Mouse (Mus musculus) midbrain, embryonic 12.5 days (tissue): ENCODE data around the gene Rundc1. TPM values are rescaled to one million over a fixed set of nuclear protein-coding genes. Genes with fewer than 3 reads are reported as not detected.

Source experiments
- ATAC-seq: fragments of 200-750 bp; cut with Nextera tagmentation; 2 replicates; pipeline ENCODE4 v1.8.0; 2017; ENCODE audit warnings: low read depth, moderate TSS enrichment, moderate library complexity; ENCODE audit not compliant: low FRiP score
- H3K27ac ChIP-seq: fragments of 300-500 bp; sonication (generic); replicated peaks from 2 replicates; pipeline ENCODE4 v1.5.1; 2016; ENCODE audit warnings: mild to moderate bottlenecking
- H3K27me3 ChIP-seq: fragments of 300-500 bp; sonication (generic); 2 replicates; pipeline ENCODE4 v1.6.1; 2016; ENCODE audit warnings: mild to moderate bottlenecking
- H3K36me3 ChIP-seq: fragments of 300-500 bp; sonication (generic); 2 replicates; pipeline ENCODE4 v1.6.1; 2016
- H3K4me1 ChIP-seq: fragments of 300-500 bp; sonication (generic); 2 replicates; pipeline ENCODE4 v1.6.1; 2016
- H3K4me2 ChIP-seq: fragments of 300-500 bp; sonication (generic); replicated peaks from 2 replicates; pipeline ENCODE4 v1.6.1; 2016; ENCODE audit warnings: mild to moderate bottlenecking, moderate library complexity
- H3K4me3 ChIP-seq: fragments of 300-500 bp; sonication (generic); 2 replicates; pipeline ENCODE4 v1.5.1; 2016; ENCODE audit warnings: mild to moderate bottlenecking
- H3K9ac ChIP-seq: fragments of 300-500 bp; sonication (generic); replicated peaks from 2 replicates; pipeline ENCODE4 v1.6.1; 2016; ENCODE audit warnings: mild to moderate bottlenecking, moderate library complexity
- H3K9me3 ChIP-seq: fragments of 300-500 bp; sonication (generic); 2 replicates; pipeline ENCODE4 v1.6.1; 2016; ENCODE audit warnings: mild to moderate bottlenecking
- WGBS: fragments of 180-500 bp; shearing (Covaris S2); methylation state at CpG from one replicate; pipeline ENCODE4 v1.1.7; 2016; 5-methylcytosine and 5-hydroxymethylcytosine counted together
- microRNA-seq: library from miRNA; unstranded; fragments of <30 nt; microRNA quantifications from one replicate; pipeline ENCODE4, GENCODE M21; 2017
- polyA plus RNA-seq: library from polyadenylated mRNA; unstranded; fragments of >200 nt; fragmentation: Nextera tagmentation; extraction: Ambion mirVana; gene quantifications from 2 replicates; pipeline ENCODE4 v1.2.1, GENCODE M21; 2016

Gene Rundc1
- polyA plus RNA-seq, 1 experiment from 2014 or later, result 30.2 TPM

DNA sequence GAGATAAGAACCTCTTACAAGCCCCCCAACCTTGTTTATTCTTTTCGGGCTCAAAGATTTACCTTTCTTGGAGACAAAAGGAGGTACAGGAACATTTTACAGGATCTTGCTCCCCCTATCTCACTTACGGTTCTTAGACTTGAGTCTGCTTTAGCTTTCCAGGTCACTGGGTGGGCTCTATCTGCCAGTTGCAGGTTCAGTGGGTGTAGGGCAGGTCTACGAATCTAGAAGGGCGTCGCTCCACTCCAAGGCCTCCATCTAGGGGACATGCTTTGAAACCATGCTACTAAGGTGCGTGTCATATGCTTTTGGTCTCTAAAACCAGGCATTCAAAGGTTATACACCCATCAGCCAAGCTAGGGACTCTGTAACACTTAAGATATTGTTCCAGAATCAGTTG, 59.4 kb downstream of the Rundc1 start:
- H3K36me3 ChIP-seq, result peaks cover 14% of the 10 kb centered on the region; the same call in 1 of the 2 replicates
- H3K4me3 ChIP-seq, result no peak overlapping the region
- peak overlapping the region; percentile 82 for H3K27ac ChIP-seq
- no peaks in the 10 kb centered on the region for H3K9me3 ChIP-seq
- no peak for ATAC-seq
- H3K27me3 ChIP-seq, result no peaks in the 10 kb centered on the region
- peaks cover 38% of the 10 kb centered on the region for H3K4me1 ChIP-seq
- H3K9ac ChIP-seq, result no peak overlapping the region
- WGBS, result 68% methylated on average over 6 of the region's 6 CpGs
- no peak overlapping the region for H3K4me2 ChIP-seq

DNA sequence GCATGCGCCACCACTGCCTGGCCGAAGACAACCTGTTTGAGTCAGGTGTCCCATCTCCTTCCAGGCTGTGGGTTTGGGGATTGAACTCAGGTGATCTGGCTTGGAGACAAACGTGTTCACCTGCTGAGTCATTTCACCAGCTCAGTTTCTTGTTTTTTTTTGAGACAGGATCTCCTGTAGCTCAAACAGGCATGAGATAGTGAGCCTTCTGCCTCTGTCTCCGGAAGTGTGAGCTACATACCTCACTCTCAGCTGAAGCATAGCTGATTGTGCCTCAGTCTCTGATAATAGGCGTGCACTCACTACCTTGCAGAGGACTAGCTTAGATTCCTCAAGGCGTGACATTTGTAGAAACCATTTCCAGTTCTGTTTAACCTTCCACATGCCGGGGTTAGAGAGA, 59.9 kb downstream of the Rundc1 start:
- Histone ChIP-seq H3K36me3 (peaks cover 18% of the 10 kb centered on the region; the same call in 1 of the 2 replicates), H3K27me3 (no peaks in the 10 kb centered on the region), H3K4me2 (no peak overlapping the region), H3K9me3 (no peaks in the 10 kb centered on the region), H3K27ac (peak overlapping the region; percentile 82), H3K9ac (no peak overlapping the region), H3K4me1 (peaks cover 32% of the 10 kb centered on the region), H3K4me3 (no peak overlapping the region)
- 89% methylated on average over 7 of the region's 7 CpGs for WGBS
- ATAC-seq, result no peak

Small RNA genes within 50 kb of the gene (microRNA-seq; reads per million reads assigned to microRNA genes)
- not detected for gene Mir6929

Other genes starting within 250 kb of the Rundc1 start
- 0.10 and 0.17 TPM in 2 replicates for gene Ccr10, start 249.6 kb upstream of the Rundc1 start, polyA plus RNA-seq
- 12.6 and 14.4 TPM in 2 replicates for gene Ezh1, start 198.6 kb upstream of the Rundc1 start, polyA plus RNA-seq
- 70.3 and 76.3 TPM in 2 replicates for gene Ramp2, start 179.1 kb upstream of the Rundc1 start, polyA plus RNA-seq
- gene Vps25, start 171.4 kb upstream of the Rundc1 start, polyA plus RNA-seq, result 101 and 102 TPM in 2 replicates
- 7.8 and 10.2 TPM in 2 replicates for gene Wnk4, start 164.5 kb upstream of the Rundc1 start, polyA plus RNA-seq
- 1.3 and 1.6 TPM in 2 replicates for gene Cntd1, start 146.1 kb upstream of the Rundc1 start, polyA plus RNA-seq
- 196 and 198 TPM in 2 replicates for gene Coa3, start 146.0 kb upstream of the Rundc1 start, polyA plus RNA-seq
- gene Becn1, start 122.8 kb upstream of the Rundc1 start, polyA plus RNA-seq, result 162 and 173 TPM in 2 replicates
- gene Psme3, start 108.9 kb upstream of the Rundc1 start, polyA plus RNA-seq, result 163 and 180 TPM in 2 replicates
- gene Aoc2, start 100.0 kb upstream of the Rundc1 start, polyA plus RNA-seq, result 2.1 and 3.1 TPM in 2 replicates
- not detected in 2 replicates for gene Aoc3, start 94.5 kb upstream of the Rundc1 start, polyA plus RNA-seq
- not detected in 2 replicates for gene G6pc, start 57.5 kb upstream of the Rundc1 start, polyA plus RNA-seq
- gene Aarsd1, start 7.5 kb upstream of the Rundc1 start, polyA plus RNA-seq, result 90.8 and 91.0 TPM in 2 replicates
- 5.6 and 7.8 TPM in 2 replicates for gene Gm27029, start 289 bp upstream of the Rundc1 start, polyA plus RNA-seq
- gene Ptges3l, start 248 bp downstream of the Rundc1 start, polyA plus RNA-seq, result 2.3 and 3.1 TPM in 2 replicates
- gene Rpl27, start 17.2 kb downstream of the Rundc1 start, polyA plus RNA-seq, result 310 and 319 TPM in 2 replicates
- gene Ifi35, start 23.3 kb downstream of the Rundc1 start, polyA plus RNA-seq, result 3.0 and 3.9 TPM in 2 replicates
- 89.5 and 92.3 TPM in 2 replicates for gene Rnd2, start 39.9 kb downstream of the Rundc1 start, polyA plus RNA-seq
- 69.3 and 73.0 TPM in 2 replicates for gene Vat1, start 41.1 kb downstream of the Rundc1 start, polyA plus RNA-seq
- gene Brca1, start 126.9 kb downstream of the Rundc1 start, polyA plus RNA-seq, result 16.1 and 21.1 TPM in 2 replicates
- 119 and 130 TPM in 2 replicates for gene Nbr1, start 127.1 kb downstream of the Rundc1 start, polyA plus RNA-seq
- 3.4 and 4.5 TPM in 2 replicates for gene Tmem106a, start 157.2 kb downstream of the Rundc1 start, polyA plus RNA-seq
- gene Gm11634, start 174.2 kb downstream of the Rundc1 start, polyA plus RNA-seq, result not detected in 2 replicates
- gene Rdm1, start 202.1 kb downstream of the Rundc1 start, polyA plus RNA-seq, result 41.9 and 48.9 TPM in 2 replicates
- 6.5 and 8.4 TPM in 2 replicates for gene Arl4d, start 240.5 kb downstream of the Rundc1 start, polyA plus RNA-seq